Mouse (Mus musculus): Measurements from ENCODE around the gene Wnk1. TPM values are rescaled to one million over a fixed set of nuclear protein-coding genes. Genes with fewer than 3 reads are reported as not detected.
"Not testable (repeated sequence)": the region's sequence is repeated elsewhere in the genome, so short reads cannot be mapped to it uniquely, and the experiment has no call there.

Gene Wnk1
- 113 and 131 TPM in 2 replicates for polyA plus RNA-seq (2011; ENCODE audit: insufficient read depth, insufficient read length, low replicate concordance, missing spikeins)

- Histone ChIP-seq H3K4me3 (replicated peaks; ENCODE audit: control insufficient read depth, low read depth, low read length) (peak within 1 kb of the TSS; percentile 93), H3K27ac (ENCODE audit: control insufficient read depth, insufficient read depth, low read depth, low read length, poor library complexity) (peak within 1 kb of the TSS; percentile 98), H3K4me1 (ENCODE audit: control insufficient read depth, insufficient read depth, low read length) (peaks cover 3% of the 10 kb centered on the region)
- TF ChIP-seq CTCF (IDR thresholded peaks at IDR 0.05; ENCODE audit: control insufficient read depth, insufficient read depth, low read length) (no peak), POLR2A (IDR thresholded peaks at IDR 0.05; ENCODE audit: borderline replicate concordance, control insufficient read depth, low read depth, low read length) (peak; percentile 93)
- under 1% methylated on average over 58 of the region's 59 CpGs for WGBS
Observed at GRCm38 (mm10) chr6:120038366-120039255, at the start of gene Wnk1. Gene Wnk1, minus strand, starts transcription at chr6:120038672.

GRCm38 (mm10) chr6:120087041-120087440, 48.6 kb upstream of the Wnk1 start:
- not testable (repeated sequence) for H3K27ac ChIP-seq (ENCODE audit: control insufficient read depth, insufficient read depth, low read depth, low read length, poor library complexity); H3K4me3 ChIP-seq (replicated peaks; ENCODE audit: control insufficient read depth, low read depth, low read length); H3K4me1 ChIP-seq (ENCODE audit: control insufficient read depth, insufficient read depth, low read length)
- WGBS: 93% methylated on average over 7 of the region's 8 CpGs

GRCm38 (mm10) chr6:120085832-120086231, 47.4 kb upstream of the Wnk1 start:
- Histone ChIP-seq H3K4me1 (ENCODE audit: control insufficient read depth, insufficient read depth, low read length) (peaks cover 8% of the 10 kb centered on the region), H3K27ac (ENCODE audit: control insufficient read depth, insufficient read depth, low read depth, low read length, poor library complexity) (no peak overlapping the region), H3K4me3 (replicated peaks; ENCODE audit: control insufficient read depth, low read depth, low read length) (no peak overlapping the region)
- TF ChIP-seq POLR2A (IDR thresholded peaks at IDR 0.05; ENCODE audit: borderline replicate concordance, control insufficient read depth, low read depth, low read length) (no peak), CTCF (IDR thresholded peaks at IDR 0.05; ENCODE audit: control insufficient read depth, insufficient read depth, low read length) (no peak)
- WGBS: 83% methylated on average over 3 of the region's 3 CpGs

DNA sequence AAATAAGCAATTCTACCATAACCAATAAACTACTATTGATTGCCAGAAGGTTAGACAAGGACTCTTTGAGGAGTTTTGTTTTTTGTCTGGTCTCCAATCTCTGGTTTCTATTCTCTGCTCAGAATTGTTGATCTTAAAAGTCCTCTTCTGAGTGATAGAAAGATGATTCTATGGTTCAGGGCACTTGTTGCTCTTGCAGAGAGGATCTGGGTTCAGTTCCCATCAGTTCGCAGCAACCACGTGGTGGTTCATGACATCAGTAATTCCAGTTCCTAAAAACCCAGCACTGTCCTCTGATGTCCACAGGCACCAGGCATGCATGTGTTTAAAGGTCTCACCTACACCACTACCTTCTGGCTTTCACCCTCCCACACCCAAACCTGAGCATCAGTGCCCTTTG, 46.5 kb upstream of the Wnk1 start:
- Histone ChIP-seq H3K4me1 (ENCODE audit: control insufficient read depth, insufficient read depth, low read length) (peaks cover 8% of the 10 kb centered on the region), H3K4me3 (replicated peaks; ENCODE audit: control insufficient read depth, low read depth, low read length) (no peak overlapping the region), H3K27ac (ENCODE audit: control insufficient read depth, insufficient read depth, low read depth, low read length, poor library complexity) (no peak overlapping the region)
- TF ChIP-seq POLR2A (IDR thresholded peaks at IDR 0.05; ENCODE audit: borderline replicate concordance, control insufficient read depth, low read depth, low read length): no peak
- TF ChIP-seq CTCF (IDR thresholded peaks at IDR 0.05; ENCODE audit: control insufficient read depth, insufficient read depth, low read length): no peak
- 56% methylated on average over 2 of the region's 2 CpGs for WGBS

DNA sequence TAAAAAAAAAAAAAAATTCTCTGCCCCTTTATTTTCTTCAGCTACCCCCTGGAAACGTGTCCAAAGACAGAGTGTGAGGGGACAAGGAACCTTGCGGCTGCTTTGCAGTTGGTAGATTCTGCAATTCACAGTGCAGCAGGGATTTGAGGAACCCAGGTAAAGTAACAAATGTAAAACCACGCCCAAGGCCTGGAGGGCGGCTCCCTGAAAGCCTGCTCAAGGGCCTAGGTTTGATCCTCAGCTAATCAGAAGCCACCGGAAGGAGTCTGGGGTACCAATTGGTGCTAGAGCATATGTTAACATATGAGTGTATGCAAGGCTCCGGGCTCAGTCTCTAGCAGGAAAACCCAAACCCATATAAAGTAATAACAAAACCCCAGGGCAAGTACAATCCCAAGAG, 45.0 kb upstream of the Wnk1 start:
- 25% methylated on average over 6 of the region's 6 CpGs for WGBS
- Histone ChIP-seq H3K4me1 (ENCODE audit: control insufficient read depth, insufficient read depth, low read length) (peaks cover 8% of the 10 kb centered on the region), H3K4me3 (replicated peaks; ENCODE audit: control insufficient read depth, low read depth, low read length) (no peak overlapping the region), H3K27ac (ENCODE audit: control insufficient read depth, insufficient read depth, low read depth, low read length, poor library complexity) (peak overlapping the region; percentile 62)
- no peak for TF ChIP-seq POLR2A (IDR thresholded peaks at IDR 0.05; ENCODE audit: borderline replicate concordance, control insufficient read depth, low read depth, low read length)
- no peak for TF ChIP-seq CTCF (IDR thresholded peaks at IDR 0.05; ENCODE audit: control insufficient read depth, insufficient read depth, low read length)

DNA sequence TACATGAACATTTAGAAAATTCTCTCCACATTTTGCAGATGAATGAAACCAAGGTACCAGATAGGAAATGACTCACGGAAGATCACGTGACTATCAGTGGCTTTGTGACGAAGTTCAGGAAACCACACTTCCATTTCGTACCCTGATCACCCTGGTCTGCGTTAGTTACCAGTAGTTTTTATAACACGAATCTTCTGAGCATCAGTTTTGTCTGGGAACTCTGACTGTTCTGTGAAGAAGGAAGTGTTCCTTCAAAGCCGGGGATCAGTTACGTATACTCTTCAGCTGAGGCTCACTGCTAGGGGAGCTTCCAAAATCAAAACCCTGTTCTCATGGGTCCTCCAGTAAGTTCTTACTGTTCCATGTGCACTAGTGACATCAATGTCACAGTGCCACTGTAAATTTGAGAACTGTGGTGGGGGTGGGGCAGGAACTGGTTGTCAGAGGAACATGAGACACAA, 44.5 kb upstream of the Wnk1 start:
- Histone ChIP-seq H3K4me1 (ENCODE audit: control insufficient read depth, insufficient read depth, low read length) (peaks cover 8% of the 10 kb centered on the region), H3K4me3 (replicated peaks; ENCODE audit: control insufficient read depth, low read depth, low read length) (no peak overlapping the region), H3K27ac (ENCODE audit: control insufficient read depth, insufficient read depth, low read depth, low read length, poor library complexity) (peak overlapping the region; percentile 62; the same call in 1 of the 2 replicates)
- TF ChIP-seq POLR2A (IDR thresholded peaks at IDR 0.05; ENCODE audit: borderline replicate concordance, control insufficient read depth, low read depth, low read length) (no peak), CTCF (IDR thresholded peaks at IDR 0.05; ENCODE audit: control insufficient read depth, insufficient read depth, low read length) (no peak)
- WGBS: 3% methylated on average over 8 of the region's 8 CpGs

- Histone ChIP-seq H3K27ac (ENCODE audit: control insufficient read depth, insufficient read depth, low read depth, low read length, poor library complexity) (peak overlapping the region; percentile 50; the same call in 1 of the 2 replicates), H3K4me1 (ENCODE audit: control insufficient read depth, insufficient read depth, low read length) (peaks cover 8% of the 10 kb centered on the region), H3K4me3 (replicated peaks; ENCODE audit: control insufficient read depth, low read depth, low read length) (no peak overlapping the region)
- TF ChIP-seq CTCF (IDR thresholded peaks at IDR 0.05; ENCODE audit: control insufficient read depth, insufficient read depth, low read length): no peak
- no peak for TF ChIP-seq POLR2A (IDR thresholded peaks at IDR 0.05; ENCODE audit: borderline replicate concordance, control insufficient read depth, low read depth, low read length)
- WGBS: 73% methylated on average over 6 of the region's 6 CpGs
Observed at GRCm38 (mm10) chr6:120082251-120082950, 43.9 kb upstream of the Wnk1 start.

DNA sequence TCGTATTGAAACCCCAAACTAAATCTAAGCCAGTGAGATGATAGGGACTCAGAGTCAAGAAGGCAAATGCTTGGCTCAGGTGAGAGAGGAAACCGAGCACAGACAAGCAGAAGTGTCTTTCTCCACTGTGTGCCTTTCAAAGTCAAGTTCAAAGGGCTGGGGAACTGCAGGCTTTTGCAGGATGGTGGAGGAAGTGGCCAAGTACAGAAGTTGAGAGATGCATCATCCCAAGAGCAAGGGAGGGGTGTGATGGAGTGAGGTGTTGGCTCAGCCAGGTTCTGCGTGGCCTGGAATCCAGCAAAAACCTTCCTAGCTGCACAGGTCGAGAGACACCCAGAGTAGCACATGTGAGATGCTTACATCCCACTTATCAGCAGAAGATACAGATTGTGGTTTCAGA, 43.0 kb upstream of the Wnk1 start:
- no peak for TF ChIP-seq POLR2A (IDR thresholded peaks at IDR 0.05; ENCODE audit: borderline replicate concordance, control insufficient read depth, low read depth, low read length)
- TF ChIP-seq CTCF (IDR thresholded peaks at IDR 0.05; ENCODE audit: control insufficient read depth, insufficient read depth, low read length): no peak
- 47% methylated on average over 4 of the region's 4 CpGs for WGBS
- Histone ChIP-seq H3K27ac (ENCODE audit: control insufficient read depth, insufficient read depth, low read depth, low read length, poor library complexity) (no peak overlapping the region), H3K4me3 (replicated peaks; ENCODE audit: control insufficient read depth, low read depth, low read length) (no peak overlapping the region), H3K4me1 (ENCODE audit: control insufficient read depth, insufficient read depth, low read length) (peaks cover 8% of the 10 kb centered on the region)
